Mouse (Mus musculus) liver, embryonic 18 days (tissue): ENCODE measurements around the gene Zbtb37. TPM values are rescaled to one million over a fixed set of nuclear protein-coding genes. Genes with fewer than 3 reads are reported as not detected.

Experiments
- polyA plus RNA-seq: library from polyadenylated mRNA; depleted of rRNA; stranded (reverse); fragments of >200 nt; gene quantifications from 2 replicates; pipeline ENCODE4 v1.2.3, GENCODE M21; 2012; rRNA removed

Zbtb37 gene
- polyA plus RNA-seq = 1.0 and 1.2 TPM in 2 replicates

GRCm38 (mm10) chr1:161034435-161035280 lies at the start of gene Zbtb37:
Gene Zbtb37 (minus strand): TSS chr1:161034849.

GRCm38 (mm10) chr1:161070352-161071271 lies 36.0 kb upstream of the Zbtb37 start, which contains the start of the genes Dars2 and Cenpl:
Gene Dars2 (minus strand): TSS chr1:161070658.
Gene Cenpl (plus strand): TSS chr1:161070713.

GRCm38 (mm10) chr1:160978071-160978735 lies 56.4 kb downstream of the Zbtb37 start, which contains the start of gene Serpinc1:
Gene Serpinc1 (plus strand): TSS chr1:160978585.

Other genes starting within 250 kb of the Zbtb37 start
- 14.0 and 14.7 TPM in 2 replicates for gene Rabgap1l, start 241.6 kb downstream of the Zbtb37 start, polyA plus RNA-seq
- gene Rc3h1, start 128.4 kb downstream of the Zbtb37 start, polyA plus RNA-seq = 3.1 and 3.2 TPM in 2 replicates
- 1,592 and 1,711 TPM in 2 replicates for gene Serpinc1, start 56.3 kb downstream of the Zbtb37 start, polyA plus RNA-seq
- 12.7 and 13.3 TPM in 2 replicates for gene Dars2, start 35.8 kb upstream of the Zbtb37 start, polyA plus RNA-seq
- gene Cenpl, start 35.9 kb upstream of the Zbtb37 start, polyA plus RNA-seq = 9.4 and 9.6 TPM in 2 replicates
- gene Klhl20, start 96.7 kb upstream of the Zbtb37 start, polyA plus RNA-seq = 4.0 and 5.2 TPM in 2 replicates
- gene Ankrd45, start 107.8 kb upstream of the Zbtb37 start, polyA plus RNA-seq = 0.02 and 0.05 TPM in 2 replicates
- not detected in 2 replicates for gene Tex50, start 124.5 kb upstream of the Zbtb37 start, polyA plus RNA-seq
- gene Prdx6, start 216.4 kb upstream of the Zbtb37 start, polyA plus RNA-seq = 154 and 166 TPM in 2 replicates